Mouse (Mus musculus): ENCODE data around the gene Hnrnpl. TPM values are rescaled to one million over a fixed set of nuclear protein-coding genes. Genes with fewer than 3 reads are reported as not detected.
A peak's percentile ranks its signal among the peaks of the same experiment; 100 is the strongest.

Hnrnpl gene
- polyA plus RNA-seq, 1 experiment from 2014 or later: 297 TPM

DNA sequence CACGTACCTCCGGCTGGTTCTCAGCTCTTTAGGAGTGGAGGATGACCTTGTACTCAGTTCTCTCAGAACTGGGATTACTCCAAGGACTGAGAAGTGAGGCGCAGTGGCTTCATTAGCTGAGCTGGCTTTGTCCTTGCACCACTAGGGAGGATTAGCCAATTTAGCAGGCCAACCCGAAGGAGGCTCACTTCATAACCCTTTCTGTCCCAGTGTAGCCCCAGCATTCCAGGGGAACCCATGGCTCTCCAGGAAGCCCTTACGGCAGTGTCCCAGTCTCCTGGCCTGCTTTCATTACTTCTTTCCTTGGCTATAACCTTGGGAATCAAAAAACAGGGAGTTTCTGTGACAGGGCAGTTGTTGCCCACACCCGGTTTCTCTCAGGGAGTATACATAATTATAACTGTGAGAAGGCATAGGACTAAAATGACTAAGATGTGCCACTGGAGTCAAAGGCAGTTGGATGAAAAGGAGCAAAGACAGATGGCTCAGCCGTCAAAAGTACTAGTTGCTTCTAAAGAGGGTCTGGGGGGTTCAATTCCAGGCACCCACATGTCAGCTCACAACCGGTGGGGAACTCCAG lies 610 bp upstream of the Hnrnpl start:
- Histone ChIP-seq H3K4me3 (peak overlapping the region; percentile 79), H3K9me3 (replicated peaks) (no peaks in the 10 kb centered on the region), H3K36me3 (peaks cover 9% of the 10 kb centered on the region), H3K27ac (peak overlapping the region; percentile 100), H3K27me3 (no peaks in the 10 kb centered on the region), H3K4me2 (replicated peaks) (peak overlapping the region; percentile 91), H3K4me1 (peaks cover 32% of the 10 kb centered on the region), H3K9ac (peak overlapping the region; percentile 91)
- no peak for ATAC-seq (ENCODE audit: low FRiP score)
- 44% methylated on average over 6 of the region's 8 CpGs for WGBS

DNA sequence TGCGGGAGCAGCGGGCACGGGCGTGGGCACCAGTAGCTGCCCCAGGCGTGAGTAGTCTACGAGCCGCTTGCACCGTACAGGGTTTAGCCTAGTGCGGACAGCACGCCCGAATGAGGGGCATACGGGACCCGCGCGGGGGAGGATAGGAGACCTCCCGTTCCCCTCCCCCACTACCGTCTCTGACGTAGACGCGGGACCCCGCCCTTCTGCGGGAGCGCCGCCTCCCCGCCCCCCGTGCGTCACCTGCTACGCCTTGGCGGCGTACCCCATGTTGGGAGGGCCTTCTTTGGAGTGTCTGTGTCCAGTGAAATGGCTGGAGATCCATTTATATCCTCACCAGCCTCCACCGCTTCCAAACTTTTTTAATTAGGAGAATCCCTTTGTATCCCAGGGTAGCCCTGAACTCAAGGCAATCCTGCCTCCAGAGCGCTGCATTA lies 634 bp downstream of the Hnrnpl start:
- Histone ChIP-seq H3K4me1 (peaks cover 36% of the 10 kb centered on the region), H3K4me3 (peak overlapping the region; percentile 79), H3K27me3 (no peaks in the 10 kb centered on the region), H3K4me2 (replicated peaks) (peak overlapping the region; percentile 91), H3K27ac (peak overlapping the region; percentile 100), H3K9me3 (replicated peaks) (no peaks in the 10 kb centered on the region), H3K36me3 (peaks cover 21% of the 10 kb centered on the region), H3K9ac (peak overlapping the region; percentile 91)
- ATAC-seq (ENCODE audit: low FRiP score): peak; percentile 65
- under 1% methylated on average over 32 of the region's 32 CpGs for WGBS

DNA sequence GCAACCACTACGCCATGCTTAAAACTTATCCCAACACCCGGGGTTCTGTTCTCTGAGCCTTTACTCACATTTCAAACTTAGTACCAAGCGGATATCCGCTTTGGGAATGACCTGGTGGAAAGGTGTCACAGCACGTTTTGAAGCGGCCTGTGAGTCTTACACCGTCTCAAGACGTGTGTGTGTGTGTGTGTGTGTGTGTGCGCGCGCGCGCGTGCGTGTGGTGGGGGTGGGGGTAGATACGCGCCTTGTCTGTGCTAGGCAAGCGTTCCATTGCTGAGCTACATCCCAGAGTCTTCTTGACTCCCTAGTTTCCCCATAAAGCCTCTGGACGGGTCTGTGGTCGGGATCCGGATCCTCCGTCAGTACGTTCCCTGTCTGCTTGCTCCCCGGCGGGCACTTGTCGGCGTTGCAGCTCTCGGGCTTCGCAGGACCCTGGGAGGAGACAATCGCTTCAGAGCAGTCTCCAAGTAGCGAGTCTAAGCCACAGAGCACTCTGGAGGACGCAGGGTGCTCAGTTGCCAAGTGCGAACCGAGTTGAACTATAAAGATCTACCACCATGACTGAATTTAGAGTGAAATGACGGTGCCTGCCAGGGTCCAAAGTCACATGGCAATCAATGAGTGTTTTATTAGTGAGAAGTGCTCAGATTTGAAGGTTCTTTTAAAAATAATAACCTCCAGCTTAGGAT lies 1.2 kb downstream of the Hnrnpl start:
- ATAC-seq (ENCODE audit: low FRiP score): peak; percentile 23
- H3K9ac ChIP-seq: peak overlapping the region; percentile 91
- no peaks in the 10 kb centered on the region for H3K9me3 ChIP-seq (replicated peaks)
- peaks cover 40% of the 10 kb centered on the region for H3K4me1 ChIP-seq
- under 1% methylated on average over 35 of the region's 35 CpGs for WGBS
- H3K27me3 ChIP-seq: no peaks in the 10 kb centered on the region
- H3K27ac ChIP-seq: peak overlapping the region; percentile 100
- peak overlapping the region; percentile 79 for H3K4me3 ChIP-seq
- peaks cover 27% of the 10 kb centered on the region for H3K36me3 ChIP-seq
- peak overlapping the region; percentile 91 for H3K4me2 ChIP-seq (replicated peaks)

DNA sequence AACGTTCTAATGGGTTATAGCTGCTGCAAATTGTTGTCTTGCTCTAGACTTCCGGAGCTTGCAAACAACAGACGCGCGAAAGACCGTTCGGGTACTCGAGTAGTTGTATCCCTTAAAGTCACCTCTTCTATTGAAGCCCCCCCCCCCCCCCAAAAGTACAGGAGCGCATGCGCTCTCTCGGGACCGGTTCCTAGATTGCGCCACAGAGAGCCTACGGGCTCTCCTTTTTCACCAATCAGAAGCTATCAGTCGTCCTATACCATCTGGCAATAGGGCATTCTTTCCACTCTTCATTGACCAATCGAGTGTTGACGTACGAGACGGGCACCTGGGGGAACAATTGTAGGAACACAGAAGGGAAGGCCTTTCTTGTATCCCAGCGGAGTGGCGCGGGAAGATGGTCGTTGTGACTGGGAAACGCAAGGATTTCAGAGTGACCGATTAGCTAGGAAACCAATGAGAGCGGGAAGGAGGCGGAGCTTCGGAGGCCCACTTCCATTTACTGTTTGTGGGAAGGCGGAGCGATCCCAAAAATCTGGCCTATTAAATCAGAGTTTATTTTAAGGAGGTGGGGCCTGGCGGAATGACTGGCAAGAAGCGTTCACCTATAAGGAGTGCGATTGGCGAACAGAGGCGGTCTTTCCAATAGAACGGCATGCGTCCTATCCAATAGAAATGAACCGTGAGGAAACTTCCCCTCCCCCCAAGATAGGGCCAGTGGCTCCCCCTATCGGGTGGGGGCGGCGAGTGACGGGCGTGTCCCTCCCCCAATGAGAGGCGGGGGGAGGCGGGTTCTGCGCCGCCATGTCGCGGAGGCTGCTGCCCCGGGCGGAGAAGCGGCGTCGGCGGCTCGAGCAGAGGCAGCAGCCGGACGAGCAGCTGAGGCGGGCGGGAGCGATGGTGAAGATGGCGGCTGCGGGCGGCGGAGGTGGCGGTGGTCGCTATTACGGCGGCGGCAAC lies 2.0 kb downstream of the Hnrnpl start:
- Histone ChIP-seq H3K4me2 (replicated peaks) (peak overlapping the region; percentile 91), H3K27ac (peak overlapping the region; percentile 100), H3K4me3 (peak overlapping the region; percentile 79), H3K9ac (peak overlapping the region; percentile 94), H3K27me3 (no peaks in the 10 kb centered on the region), H3K36me3 (peaks cover 34% of the 10 kb centered on the region), H3K4me1 (peaks cover 44% of the 10 kb centered on the region), H3K9me3 (replicated peaks) (no peaks in the 10 kb centered on the region)
- WGBS: under 1% methylated on average over 69 of the region's 70 CpGs
- peak; percentile 91 for ATAC-seq (ENCODE audit: low FRiP score)

DNA sequence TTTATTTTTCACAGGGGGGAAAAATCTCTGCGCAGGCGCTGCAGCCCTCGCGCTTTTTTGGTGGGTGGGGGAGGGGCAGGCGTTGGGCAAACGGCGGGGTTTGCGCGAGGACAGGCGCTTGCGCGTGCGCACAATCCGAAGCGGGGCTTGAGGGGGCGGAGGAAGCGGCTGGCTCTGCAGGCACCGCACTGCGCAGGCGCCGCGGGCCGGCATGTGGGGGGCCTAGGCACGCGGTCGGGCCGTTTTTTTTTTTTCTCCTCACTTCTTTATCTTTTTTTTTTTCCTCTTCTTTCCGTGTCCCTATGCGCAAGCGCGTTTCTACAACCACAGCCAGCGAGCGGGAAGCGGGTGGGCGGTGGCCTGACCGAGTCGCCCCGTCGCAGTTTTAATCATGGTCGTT lies 2.9 kb downstream of the Hnrnpl start:
- WGBS: 0% methylated on average over 28 of the region's 40 CpGs
- H3K36me3 ChIP-seq: peaks cover 43% of the 10 kb centered on the region
- H3K4me1 ChIP-seq: peaks cover 53% of the 10 kb centered on the region
- H3K9ac ChIP-seq: peak overlapping the region; percentile 94
- no peaks in the 10 kb centered on the region for H3K9me3 ChIP-seq (replicated peaks)
- H3K4me3 ChIP-seq: peak overlapping the region; percentile 79
- peak overlapping the region; percentile 79 for H3K4me2 ChIP-seq (replicated peaks)
- no peaks in the 10 kb centered on the region for H3K27me3 ChIP-seq
- ATAC-seq (ENCODE audit: low FRiP score): no peak
- H3K27ac ChIP-seq: peak overlapping the region; percentile 98

DNA sequence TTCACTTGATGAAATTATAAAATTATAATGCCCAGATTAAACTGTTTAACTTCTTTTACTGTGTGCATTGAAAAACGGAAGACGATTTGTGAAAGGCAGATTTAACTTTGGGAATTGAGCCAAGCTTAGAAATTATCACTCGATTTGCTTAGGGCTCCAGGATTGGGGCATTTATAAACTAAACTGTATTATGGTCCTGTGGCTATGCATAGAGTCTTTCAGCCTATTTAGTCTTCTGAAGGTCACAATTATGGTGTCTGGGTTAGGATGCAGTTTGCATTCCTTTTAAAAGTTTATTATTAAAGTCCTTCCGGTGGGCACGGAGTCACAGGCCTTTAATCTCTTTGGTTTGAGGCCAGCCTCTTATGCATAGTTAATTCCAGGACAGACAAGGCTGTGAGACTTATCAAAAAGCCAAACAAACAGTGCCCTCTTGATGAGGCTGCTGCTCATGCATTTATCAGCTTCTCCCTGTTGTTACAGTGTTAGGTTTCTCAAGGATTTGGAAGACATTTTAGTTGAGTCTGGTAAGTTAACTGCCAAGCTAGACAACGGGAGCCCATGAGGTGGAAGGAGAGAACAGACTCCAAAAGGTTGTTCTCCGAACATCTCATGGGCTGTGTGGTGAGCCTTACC lies 3.4 kb downstream of the Hnrnpl start:
- 16% methylated on average over 7 of the region's 7 CpGs for WGBS
- H3K4me1 ChIP-seq: peaks cover 56% of the 10 kb centered on the region
- peak overlapping the region; percentile 79 for H3K4me3 ChIP-seq
- no peaks in the 10 kb centered on the region for H3K27me3 ChIP-seq
- peak overlapping the region; percentile 79 for H3K4me2 ChIP-seq (replicated peaks)
- H3K27ac ChIP-seq: peak overlapping the region; percentile 17; the same call in 1 of the 2 replicates
- ATAC-seq (ENCODE audit: low FRiP score): no peak
- no peaks in the 10 kb centered on the region for H3K9me3 ChIP-seq (replicated peaks)
- peak overlapping the region; percentile 94 for H3K9ac ChIP-seq
- H3K36me3 ChIP-seq: peaks cover 48% of the 10 kb centered on the region

DNA sequence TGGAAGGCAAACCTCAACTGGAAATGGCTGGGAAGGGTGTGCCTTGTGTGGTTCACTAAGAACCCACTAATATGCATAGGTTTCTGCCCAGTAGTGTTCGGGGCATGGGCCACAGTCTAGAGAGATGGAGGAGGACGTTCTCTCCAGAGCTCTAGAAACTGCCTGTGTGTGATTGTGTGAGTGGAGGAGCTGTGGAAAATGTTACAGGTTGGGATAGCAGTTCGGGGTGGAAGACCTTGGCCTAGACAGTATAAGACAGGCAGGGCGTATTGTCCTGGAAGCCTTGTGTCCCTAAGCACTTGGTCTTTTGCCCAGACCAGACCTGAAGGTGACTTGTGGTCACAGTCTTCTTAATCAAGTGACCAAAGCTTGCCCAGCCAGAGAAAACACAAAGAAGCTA lies 4.1 kb downstream of the Hnrnpl start:
- no peak for ATAC-seq (ENCODE audit: low FRiP score)
- peaks cover 63% of the 10 kb centered on the region for H3K4me1 ChIP-seq
- H3K9me3 ChIP-seq (replicated peaks): no peaks in the 10 kb centered on the region
- no peak overlapping the region for H3K27ac ChIP-seq
- peak overlapping the region; percentile 79 for H3K4me3 ChIP-seq
- H3K4me2 ChIP-seq (replicated peaks): peak overlapping the region; percentile 79
- WGBS: 73% methylated on average over 4 of the region's 4 CpGs
- peaks cover 55% of the 10 kb centered on the region for H3K36me3 ChIP-seq
- H3K27me3 ChIP-seq: no peaks in the 10 kb centered on the region
- peak overlapping the region; percentile 94 for H3K9ac ChIP-seq

DNA sequence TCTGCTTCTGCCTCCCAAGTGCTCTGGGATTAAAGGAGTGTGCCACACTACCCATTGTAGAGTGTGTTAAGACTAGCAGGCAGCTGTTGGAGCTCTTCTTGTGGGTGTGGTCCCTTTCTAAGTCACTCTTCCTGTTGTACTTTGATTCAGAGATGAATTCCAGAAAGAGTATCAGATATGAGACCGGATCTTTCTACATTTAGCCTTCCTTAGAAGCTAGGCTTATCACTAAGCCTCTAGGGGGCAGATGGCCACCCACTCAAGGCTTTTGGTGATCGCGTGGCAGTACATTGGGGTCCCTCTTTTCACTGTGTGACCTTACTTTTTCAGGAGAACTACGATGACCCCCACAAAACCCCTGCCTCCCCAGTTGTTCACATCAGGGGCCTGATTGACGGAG lies 4.6 kb downstream of the Hnrnpl start:
- H3K27me3 ChIP-seq: no peaks in the 10 kb centered on the region
- peak overlapping the region; percentile 94; the same call in 1 of the 2 replicates for H3K9ac ChIP-seq
- H3K27ac ChIP-seq: no peak overlapping the region
- peak overlapping the region; percentile 79 for H3K4me2 ChIP-seq (replicated peaks)
- H3K9me3 ChIP-seq (replicated peaks): no peaks in the 10 kb centered on the region
- H3K4me3 ChIP-seq: peak overlapping the region; percentile 79
- H3K36me3 ChIP-seq: peaks cover 60% of the 10 kb centered on the region
- WGBS: 90% methylated on average over 5 of the region's 5 CpGs
- ATAC-seq (ENCODE audit: low FRiP score): no peak
- peaks cover 63% of the 10 kb centered on the region for H3K4me1 ChIP-seq

DNA sequence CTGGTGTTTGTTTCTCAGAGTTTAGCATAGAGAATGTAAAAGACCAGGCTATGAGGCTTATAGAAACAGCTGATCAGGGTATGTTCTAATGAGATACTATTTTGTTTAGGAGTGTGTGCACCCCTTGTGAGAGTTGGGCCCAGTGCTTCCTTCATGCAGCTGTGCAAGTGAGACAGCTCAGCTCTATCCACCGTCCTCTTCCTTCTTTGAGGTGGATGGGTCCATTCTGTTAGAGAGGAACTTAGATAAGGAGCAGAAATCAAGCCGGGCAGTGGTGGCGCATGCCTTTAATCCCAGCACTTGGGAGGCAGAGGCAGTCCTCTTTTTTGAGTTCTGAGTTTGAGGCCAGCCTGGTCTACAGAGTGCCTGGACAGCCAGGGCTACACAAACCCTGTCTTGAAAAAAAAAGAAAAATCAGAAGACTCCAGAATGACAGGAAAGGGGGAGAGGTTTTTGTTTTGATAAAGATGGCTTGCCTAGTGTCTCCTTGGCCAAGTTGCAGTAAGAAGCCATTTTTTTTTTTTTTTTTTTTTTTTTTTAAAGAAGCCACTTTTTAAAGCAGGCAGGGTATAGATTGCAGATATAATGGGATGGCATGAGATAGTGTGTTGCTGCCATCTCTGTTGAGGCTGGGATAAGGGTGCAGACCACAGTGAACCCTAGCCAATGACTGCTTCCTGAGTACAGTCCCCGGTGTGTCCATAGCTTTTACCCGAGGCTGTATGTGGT lies 6.1 kb downstream of the Hnrnpl start:
- ATAC-seq (ENCODE audit: low FRiP score): no peak
- Histone ChIP-seq H3K36me3 (peaks cover 73% of the 10 kb centered on the region), H3K4me3 (no peak overlapping the region), H3K4me2 (replicated peaks) (no peak overlapping the region), H3K9ac (no peak overlapping the region), H3K4me1 (peaks cover 68% of the 10 kb centered on the region), H3K27me3 (no peaks in the 10 kb centered on the region), H3K27ac (no peak overlapping the region), H3K9me3 (replicated peaks) (no peaks in the 10 kb centered on the region)
- 91% methylated on average over 5 of the region's 5 CpGs for WGBS

DNA sequence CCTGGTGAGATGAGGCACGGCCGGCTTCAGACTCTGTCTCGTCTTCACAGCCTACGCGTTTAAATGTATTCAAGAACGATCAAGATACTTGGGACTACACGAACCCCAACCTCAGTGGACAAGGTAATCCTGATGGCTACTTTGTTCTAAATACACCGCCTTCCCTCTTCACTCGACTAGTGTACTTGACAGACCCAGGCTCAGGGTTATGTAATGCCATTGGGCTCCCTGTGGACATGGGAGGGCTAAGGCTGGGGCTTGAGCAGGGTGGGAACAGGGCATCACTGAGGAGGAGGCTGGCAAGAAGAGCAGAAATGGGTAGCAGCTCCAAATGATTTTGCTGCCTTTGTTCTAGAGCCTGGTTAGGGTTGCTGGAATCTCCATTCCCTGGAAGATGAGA lies 6.9 kb downstream of the Hnrnpl start:
- no peak overlapping the region for H3K9ac ChIP-seq
- H3K36me3 ChIP-seq: peaks cover 80% of the 10 kb centered on the region
- ATAC-seq (ENCODE audit: low FRiP score): no peak
- WGBS: 92% methylated on average over 9 of the region's 9 CpGs
- H3K4me2 ChIP-seq (replicated peaks): peak overlapping the region; percentile 3; the same call in 1 of the 2 replicates
- H3K27ac ChIP-seq: peak overlapping the region; percentile 49; the same call in 1 of the 2 replicates
- peaks cover 73% of the 10 kb centered on the region for H3K4me1 ChIP-seq
- H3K4me3 ChIP-seq: no peak overlapping the region
- no peaks in the 10 kb centered on the region for H3K9me3 ChIP-seq (replicated peaks)
- H3K27me3 ChIP-seq: no peaks in the 10 kb centered on the region

DNA sequence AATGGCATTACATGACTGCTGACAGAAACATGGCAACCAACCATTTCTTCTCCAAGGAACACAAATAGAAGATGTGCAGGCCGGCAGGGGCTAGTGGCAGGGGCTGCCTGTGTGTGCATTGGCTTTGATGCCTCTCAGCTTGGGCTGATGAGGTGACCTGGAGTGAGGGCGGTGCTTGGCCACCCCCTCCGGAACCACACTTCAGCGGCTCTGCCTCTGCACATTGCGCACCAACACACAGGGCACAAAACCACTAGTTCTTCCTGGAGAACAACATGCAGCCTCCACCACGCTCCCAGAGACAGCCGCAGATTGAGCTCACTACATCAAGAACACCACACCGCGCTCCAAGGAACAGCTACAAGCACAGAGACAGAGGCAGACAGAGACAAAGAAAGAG lies 7.9 kb downstream of the Hnrnpl start:
- Histone ChIP-seq H3K4me2 (replicated peaks) (no peak overlapping the region), H3K4me1 (peaks cover 80% of the 10 kb centered on the region), H3K36me3 (peaks cover 90% of the 10 kb centered on the region), H3K27ac (no peak overlapping the region), H3K9me3 (replicated peaks) (no peaks in the 10 kb centered on the region), H3K9ac (0 out of 2 replicates have a peak overlapping the region, but pooled peaks have one; percentile 32), H3K27me3 (no peaks in the 10 kb centered on the region), H3K4me3 (no peak overlapping the region)
- 85% methylated on average over 9 of the region's 9 CpGs for WGBS
- no peak for ATAC-seq (ENCODE audit: low FRiP score)

Data from hindbrain, embryonic 12.5 days (tissue).